Mouse (Mus musculus): ENCODE measurements at regions not wholly inside any gene's neighbourhood (a gene's known extent, or its start where the extent isn't known, plus 50 kb on each side); places are given as distances from the start of the nearest gene placed in this dataset.

DNA sequence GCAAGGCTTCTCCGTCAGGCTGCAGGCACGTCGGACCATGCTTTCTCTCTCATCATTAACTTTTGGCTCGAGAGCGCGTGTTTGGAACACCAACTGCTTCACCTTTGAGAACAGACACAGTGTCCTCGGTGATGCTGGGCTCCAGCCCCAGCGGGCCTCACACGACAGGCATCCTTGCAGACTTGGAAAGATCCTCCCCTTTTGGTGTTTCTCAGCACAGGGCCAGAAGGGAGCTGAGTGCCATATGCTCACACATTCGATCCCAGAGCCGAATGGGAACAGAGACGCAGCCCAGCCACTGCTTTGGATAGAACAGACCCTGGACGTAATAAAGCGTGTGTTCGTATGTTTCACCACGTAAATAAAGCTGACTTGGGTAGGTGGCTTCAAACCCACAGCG, 389.1 kb downstream of the Vrk1 start:
- no peak for DNase-seq (ENCODE audit: low read depth)

- no peak for DNase-seq (ENCODE audit: low read depth)
These were observed 401.0 kb downstream of the Vrk1 start for GRCm38 (mm10) chr12:106411075-106411474.

- DNase-seq (ENCODE audit: low read depth), result no peak
These were observed 416.6 kb downstream of the Vrk1 start for GRCm38 (mm10) chr12:106426631-106427030.

- no peak for DNase-seq (ENCODE audit: low read depth)
These were observed 420.0 kb downstream of the Vrk1 start for GRCm38 (mm10) chr12:106429991-106430390.

DNA sequence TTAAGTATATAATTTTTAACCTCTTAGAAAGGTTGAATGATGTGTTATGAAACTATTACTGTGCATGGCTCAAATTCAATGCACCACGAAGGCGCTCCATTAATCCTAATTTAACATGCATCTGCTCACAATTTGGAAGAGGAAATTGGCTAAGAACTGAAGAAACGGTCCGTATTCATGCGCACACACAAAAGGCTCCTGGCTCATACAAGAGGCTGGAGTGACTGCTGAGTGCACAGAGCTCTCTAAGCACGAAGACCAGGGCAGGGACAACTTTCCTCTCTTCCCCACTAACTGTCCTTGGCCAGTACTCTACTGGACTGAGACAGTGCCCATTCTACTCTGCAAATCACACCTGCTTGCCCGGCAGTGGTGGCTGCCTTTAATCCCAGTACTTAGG, 435.1 kb downstream of the Vrk1 start:
- DNase-seq (ENCODE audit: low read depth), result no peak

DNA sequence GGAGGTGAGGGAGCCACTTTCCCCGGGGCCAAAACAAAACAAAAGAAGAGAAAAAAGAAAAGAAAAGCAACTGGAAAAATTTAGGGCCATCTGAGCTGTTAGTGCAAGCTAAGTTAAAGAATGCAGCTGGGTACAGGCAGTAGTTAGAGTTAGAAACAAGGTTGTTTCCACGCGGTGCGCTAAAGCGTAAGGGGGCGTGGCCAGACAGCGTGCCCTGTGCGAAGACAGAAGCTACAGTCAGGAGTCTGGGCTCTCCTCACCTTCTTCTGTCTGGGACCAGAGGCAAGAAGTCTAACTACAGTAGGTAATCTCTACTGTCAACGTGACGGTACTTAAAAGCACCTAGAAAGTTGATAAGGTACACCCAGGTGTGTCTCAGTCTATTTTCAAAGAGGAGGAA, 435.9 kb downstream of the Vrk1 start:
- no peak for DNase-seq (ENCODE audit: low read depth)

DNA sequence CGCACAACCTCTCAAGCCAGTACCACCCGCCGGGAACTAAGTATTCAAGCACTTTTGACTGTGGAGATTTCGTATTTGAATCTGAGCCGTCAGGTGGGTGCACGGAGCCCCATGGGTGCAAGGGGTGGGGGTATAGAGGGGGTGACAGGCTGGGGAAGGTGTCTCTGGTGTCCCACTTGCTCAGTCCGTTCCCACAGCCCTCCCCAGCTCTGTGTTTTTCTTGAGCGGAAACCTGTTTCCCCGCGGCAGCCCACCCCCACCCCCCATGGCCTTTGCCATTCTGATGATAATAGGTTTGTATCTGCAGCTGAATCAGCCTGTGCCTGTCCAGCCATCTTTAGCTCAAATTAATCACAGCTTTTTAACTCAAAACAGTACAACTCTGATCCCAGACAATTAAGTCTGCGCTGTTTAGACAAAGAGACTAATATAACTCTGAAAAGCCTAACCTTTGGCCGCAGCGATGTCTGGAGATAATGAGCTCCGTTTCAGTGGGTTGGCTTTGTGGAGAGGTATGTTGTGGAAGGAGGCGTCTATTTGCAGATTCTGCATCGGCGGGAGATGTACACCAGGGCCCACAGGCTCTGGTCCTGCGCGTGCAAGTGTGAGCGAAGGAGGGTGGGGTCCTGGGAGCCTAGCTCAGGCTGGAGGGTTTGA, 437.0 kb downstream of the Vrk1 start:
- DNase-seq (ENCODE audit: low read depth), result no peak

- no peak for DNase-seq (ENCODE audit: low read depth)
These were observed 438.5 kb downstream of the Vrk1 start for GRCm38 (mm10) chr12:106448551-106448950.

DNA sequence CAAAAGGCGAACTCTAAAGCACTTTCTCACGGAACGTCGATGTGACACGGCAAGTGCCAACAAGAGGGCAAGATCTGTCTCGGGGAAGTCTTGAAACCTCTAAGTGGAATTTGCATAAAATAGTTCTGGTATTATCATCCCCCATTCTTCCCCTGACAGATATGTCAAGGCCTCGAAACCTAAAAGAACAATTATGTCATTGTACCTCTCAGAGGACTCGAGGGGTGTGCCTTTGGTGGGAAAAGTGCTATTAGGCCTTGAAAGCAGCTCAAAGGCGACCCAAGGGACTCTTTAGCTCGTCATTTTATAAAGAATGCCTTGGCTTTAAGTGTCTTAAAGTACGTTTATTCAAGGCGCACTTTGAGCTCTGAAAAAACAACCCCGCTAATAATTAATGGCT, 443.5 kb downstream of the Vrk1 start:
- no peak for DNase-seq (ENCODE audit: low read depth)

DNA sequence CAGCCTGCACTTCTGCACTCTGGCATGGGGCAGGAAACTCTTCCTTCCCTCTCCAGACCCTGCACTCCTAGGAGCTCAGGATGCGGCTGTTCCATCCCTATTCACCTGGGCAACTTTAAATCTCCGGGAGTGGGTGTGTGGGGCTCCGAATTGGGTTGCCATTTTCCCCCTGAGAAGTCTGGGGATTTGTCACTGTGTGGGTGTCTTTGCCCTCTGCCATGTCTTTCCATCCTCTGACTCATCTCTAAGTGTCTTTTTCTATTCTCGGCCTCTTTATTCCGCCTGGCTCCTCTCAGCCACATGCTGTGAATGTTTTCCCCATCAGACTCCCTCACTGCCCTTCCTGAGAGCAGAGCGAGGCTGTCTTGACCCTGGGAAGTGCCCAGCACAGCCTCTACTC, 448.2 kb downstream of the Vrk1 start:
- DNase-seq (ENCODE audit: low read depth), result no peak

GRCm38 (mm10) chr12:106460650-106461049, 450.6 kb downstream of the Vrk1 start:
- no peak for DNase-seq (ENCODE audit: low read depth)

DNA sequence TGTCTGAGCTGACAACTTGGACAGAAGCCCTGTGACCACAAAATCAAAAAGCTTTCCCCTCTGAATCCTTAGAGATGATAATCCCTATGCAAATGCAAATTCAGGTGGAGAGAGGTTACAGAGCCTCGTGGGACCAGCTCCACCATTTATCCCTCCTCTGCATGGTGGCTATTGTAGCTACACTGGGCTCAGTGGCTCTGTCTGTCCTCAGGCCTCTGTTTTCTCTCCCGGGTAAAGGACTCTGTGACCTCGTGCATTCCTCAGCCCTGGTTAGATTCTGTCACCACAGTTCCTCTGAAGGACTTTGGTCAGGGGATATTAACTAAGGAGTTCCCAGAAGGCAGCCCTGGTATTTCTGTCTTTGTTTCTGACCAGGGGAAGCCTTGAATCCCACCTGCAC, 452.3 kb downstream of the Vrk1 start:
- no peak for DNase-seq (ENCODE audit: low read depth)

DNA sequence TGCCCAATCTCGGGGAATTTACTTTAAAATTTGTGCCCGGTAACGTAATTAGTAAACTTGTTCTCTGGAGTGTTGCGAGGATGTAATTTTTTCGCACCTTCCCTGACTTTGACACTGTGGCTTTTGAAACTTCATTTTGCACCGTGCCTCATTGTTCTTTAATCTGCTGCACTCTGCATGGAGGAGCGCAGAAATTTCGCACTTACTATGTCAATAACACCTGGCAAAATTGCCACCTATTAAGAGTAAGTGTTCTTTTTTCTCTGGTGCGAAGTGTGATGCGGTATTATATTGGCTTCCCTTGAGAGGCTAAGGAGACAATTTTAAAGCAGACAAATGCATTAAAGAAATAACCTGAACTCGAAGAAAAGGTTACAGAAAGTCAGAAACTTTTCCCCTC, 454.7 kb downstream of the Vrk1 start:
- no peak for DNase-seq (ENCODE audit: low read depth)

GRCm38 (mm10) chr12:106468173-106468860, 458.3 kb downstream of the Vrk1 start:
- DNase-seq (ENCODE audit: low read depth), result no peak

GRCm38 (mm10) chr12:106474501-106475165, 464.6 kb downstream of the Vrk1 start:
- DNase-seq (ENCODE audit: low read depth), result no peak

DNA sequence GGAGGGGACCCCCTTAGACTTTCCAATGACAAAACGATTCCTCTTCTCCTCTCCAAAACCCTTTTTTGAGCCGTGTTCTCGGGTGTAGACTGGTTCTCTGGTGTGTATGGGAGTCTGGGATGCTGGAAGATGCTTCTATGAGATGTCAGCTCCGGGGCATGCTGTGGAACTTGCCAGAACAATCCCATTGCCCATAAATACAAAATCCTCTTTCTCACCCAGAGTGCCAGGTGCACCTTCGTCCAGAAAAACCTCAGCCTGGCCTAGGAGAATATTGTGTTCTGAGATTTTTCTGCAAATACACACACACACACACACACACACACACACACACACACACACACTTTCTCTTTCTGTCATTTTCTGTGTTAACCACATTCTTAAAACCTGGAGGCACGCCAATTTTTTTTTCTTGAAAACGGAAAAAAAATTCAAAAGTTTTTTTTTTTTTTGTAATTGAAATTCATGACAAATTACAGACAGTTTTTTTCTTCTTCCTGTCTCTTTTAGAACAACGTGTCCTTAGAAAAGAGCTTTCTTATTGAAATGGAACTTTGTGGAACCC, 465.5 kb downstream of the Vrk1 start:
- DNase-seq (ENCODE audit: low read depth), result no peak

DNA sequence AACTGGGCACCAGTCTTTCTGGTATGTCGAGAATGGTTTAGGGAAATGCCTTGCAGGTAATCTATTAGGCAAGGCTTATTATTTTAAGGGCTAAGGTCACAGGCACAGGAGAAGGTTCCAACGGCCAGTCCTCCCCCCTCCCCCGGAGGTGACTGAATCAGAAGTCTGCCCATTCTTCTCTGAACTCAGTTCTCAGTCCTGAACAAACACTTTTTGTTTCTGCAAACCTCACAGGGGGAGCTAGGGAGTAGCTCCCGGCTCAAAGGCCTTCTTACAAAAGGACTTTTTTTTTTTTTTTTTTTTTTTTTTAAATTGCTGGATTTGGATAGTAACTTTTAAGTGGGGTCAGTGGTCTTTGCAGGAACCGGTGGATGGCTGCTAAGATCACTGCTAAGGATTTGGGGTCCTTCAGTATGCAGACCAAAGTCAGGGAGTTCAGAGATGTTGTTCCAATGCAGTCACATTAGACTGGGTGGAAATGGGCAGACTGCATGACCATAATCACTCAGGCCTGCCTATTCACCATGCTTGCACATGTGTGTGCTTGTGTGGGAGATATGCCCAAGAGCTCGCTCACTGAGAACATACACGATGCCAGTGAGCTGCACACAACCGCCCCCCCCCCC, 467.1 kb downstream of the Vrk1 start:
- no peak for DNase-seq (ENCODE audit: low read depth)

DNA sequence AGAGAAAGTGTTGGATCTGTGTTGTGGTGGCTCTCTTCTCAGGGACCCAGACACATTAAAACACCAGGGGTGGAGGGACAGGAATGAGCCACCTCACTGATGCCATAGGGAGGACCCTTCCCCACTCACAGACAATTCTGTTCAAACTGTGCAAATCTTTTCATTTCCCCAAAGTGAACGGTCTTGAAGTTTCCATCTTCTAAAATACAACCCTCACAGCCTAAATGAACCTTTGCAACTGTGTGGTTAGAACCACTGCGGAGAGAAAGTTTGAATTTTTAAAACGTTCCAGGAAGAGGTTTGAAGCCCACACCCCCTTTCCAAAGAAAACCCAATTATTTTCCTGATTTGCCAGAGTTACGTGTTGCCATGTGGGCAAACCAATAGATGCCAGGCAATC, 467.7 kb downstream of the Vrk1 start:
- no peak for DNase-seq (ENCODE audit: low read depth)

- no peak for DNase-seq (ENCODE audit: low read depth)
These were observed 468.4 kb downstream of the Vrk1 start for GRCm38 (mm10) chr12:106478381-106478781.

- no peak for DNase-seq (ENCODE audit: low read depth)
These were observed 469.2 kb downstream of the Vrk1 start for GRCm38 (mm10) chr12:106479067-106479877.

DNA sequence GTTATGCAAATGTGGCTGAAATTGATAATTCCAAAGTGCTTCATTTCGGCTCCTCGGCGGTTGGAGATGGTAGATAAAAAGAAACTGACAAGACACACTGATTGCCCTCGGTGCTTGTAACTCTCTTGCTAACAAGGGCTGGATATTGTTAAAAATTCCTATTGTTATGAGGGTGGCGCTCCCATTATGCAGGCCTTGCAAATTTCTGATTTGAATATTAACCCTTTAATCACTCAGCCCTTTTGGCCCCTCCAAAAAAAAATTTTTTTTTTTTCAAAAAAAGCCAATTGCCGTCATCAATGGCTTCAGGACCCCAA, 469.8 kb downstream of the Vrk1 start:
- no peak for DNase-seq (ENCODE audit: low read depth)
